Mouse (Mus musculus) spleen, embryonic (tissue): ENCODE data around the gene Lrch3.
"Not testable (repeated sequence)": the region's sequence is repeated elsewhere in the genome, so short reads cannot be mapped to it uniquely, and the experiment has no call there.

Source experiments
- CTCF ChIA-PET: fragments of 350-600 bp; sonication (Branson Sonifier 250); formaldehyde crosslinking; loops from one replicate; lab custom pipeline; 2022; lab: Charles Lee

Gene Lrch3

GRCm38 (mm10) chr16:32913937-32914881 lies at the start of gene Lrch3:
Lrch3 (plus strand) TSS chr16:32914100.
- CTCF ChIA-PET = interaction anchor here (0.7 kb wide), 1 partner anchor 10 kb away, joined by 6 read pairs; no protein-coding TSS in a partner anchor

- CTCF ChIA-PET = no interaction called here
Observed at GRCm38 (mm10) chr16:32865401-32865800, 48.5 kb upstream of the Lrch3 start.

GRCm38 (mm10) chr16:32866713-32867112 lies 47.2 kb upstream of the Lrch3 start:
- CTCF ChIA-PET = interaction anchor here (1.2 kb wide), 2 partner anchors 10 to 12 kb away, joined by 3 to 6 read pairs; no protein-coding TSS in a partner anchor

- CTCF ChIA-PET = interaction anchor here (0.9 to 1.2 kb wide), 2 partner anchors 11 to 369 kb away, joined by 3 to 4 read pairs; no protein-coding TSS in a partner anchor
Observed at GRCm38 (mm10) chr16:32867919-32868552, 45.9 kb upstream of the Lrch3 start.

- CTCF ChIA-PET = interaction anchor here (1.2 kb wide), 1 partner anchor 9 kb away, joined by 3 read pairs; no protein-coding TSS in a partner anchor
Observed at GRCm38 (mm10) chr16:32870231-32870630, 43.7 kb upstream of the Lrch3 start.

- CTCF ChIA-PET = interaction anchor here (0.6 kb wide), 1 partner anchor 758 kb away, joined by 4 read pairs; no protein-coding TSS in a partner anchor
Observed at GRCm38 (mm10) chr16:32873366-32873765, 40.5 kb upstream of the Lrch3 start.

GRCm38 (mm10) chr16:32875281-32875680 lies 38.6 kb upstream of the Lrch3 start:
- CTCF ChIA-PET = not testable (repeated sequence)

GRCm38 (mm10) chr16:32875847-32876246 lies 38.1 kb upstream of the Lrch3 start:
- CTCF ChIA-PET = interaction anchor here (1.2 kb wide), 1 partner anchor 9 kb away, joined by 6 read pairs; no protein-coding TSS in a partner anchor

GRCm38 (mm10) chr16:32876831-32877230 lies 37.1 kb upstream of the Lrch3 start:
- CTCF ChIA-PET = interaction anchor here (0.7 to 1.2 kb wide), 2 partner anchors 10 to 637 kb away, joined by 6 to 7 read pairs; no protein-coding TSS in a partner anchor

GRCm38 (mm10) chr16:32877343-32878156 lies 36.4 kb upstream of the Lrch3 start, which contains the start of the genes Fyttd1 and Rubcn:
Fyttd1 (plus strand) TSS chr16:32877500.
Rubcn (minus strand) TSS chr16:32877766.
- CTCF ChIA-PET = interaction anchor here (0.7 to 1.2 kb wide), 2 partner anchors 11 to 638 kb away, joined by 6 to 7 read pairs; no protein-coding TSS in a partner anchor

- CTCF ChIA-PET = no interaction called here
Observed at GRCm38 (mm10) chr16:32878157-32878598, 35.7 kb upstream of the Lrch3 start.

GRCm38 (mm10) chr16:32878972-32879926 lies 34.7 kb upstream of the Lrch3 start:
- CTCF ChIA-PET = interaction anchor here (0.6 to 1.2 kb wide), 3 partner anchors 9 to 273 kb away, joined by 3 read pairs; no protein-coding TSS in a partner anchor

- CTCF ChIA-PET = no interaction called here
Observed at GRCm38 (mm10) chr16:32881538-32881937, 32.4 kb upstream of the Lrch3 start.

GRCm38 (mm10) chr16:32887996-32888395 lies 25.9 kb upstream of the Lrch3 start:
- CTCF ChIA-PET = interaction anchor here (0.6 kb wide), 1 partner anchor 226 kb away, joined by 4 read pairs; no protein-coding TSS in a partner anchor

- CTCF ChIA-PET = interaction anchor here (0.6 kb wide), 2 partner anchors 17 to 230 kb away, joined by 5 to 23 read pairs; no protein-coding TSS in a partner anchor
Observed at GRCm38 (mm10) chr16:32889881-32890280, 24.0 kb upstream of the Lrch3 start.

GRCm38 (mm10) chr16:32896126-32896525 lies 17.8 kb upstream of the Lrch3 start:
- CTCF ChIA-PET = no interaction called here

- CTCF ChIA-PET = no interaction called here
Observed at GRCm38 (mm10) chr16:32901360-32902050, 12.4 kb upstream of the Lrch3 start.

- CTCF ChIA-PET = no interaction called here
Observed at GRCm38 (mm10) chr16:32902051-32902428, 11.9 kb upstream of the Lrch3 start.

GRCm38 (mm10) chr16:32906186-32906585 lies 7.7 kb upstream of the Lrch3 start:
- CTCF ChIA-PET = no interaction called here
